Mouse (Mus musculus): Measurements from ENCODE around the gene Crybg3. TPM values are rescaled to one million over a fixed set of nuclear protein-coding genes. Genes with fewer than 3 reads are reported as not detected.

Crybg3 gene
- polyA plus RNA-seq, 1 experiment from 2014 or later = 6.3 TPM

DNA sequence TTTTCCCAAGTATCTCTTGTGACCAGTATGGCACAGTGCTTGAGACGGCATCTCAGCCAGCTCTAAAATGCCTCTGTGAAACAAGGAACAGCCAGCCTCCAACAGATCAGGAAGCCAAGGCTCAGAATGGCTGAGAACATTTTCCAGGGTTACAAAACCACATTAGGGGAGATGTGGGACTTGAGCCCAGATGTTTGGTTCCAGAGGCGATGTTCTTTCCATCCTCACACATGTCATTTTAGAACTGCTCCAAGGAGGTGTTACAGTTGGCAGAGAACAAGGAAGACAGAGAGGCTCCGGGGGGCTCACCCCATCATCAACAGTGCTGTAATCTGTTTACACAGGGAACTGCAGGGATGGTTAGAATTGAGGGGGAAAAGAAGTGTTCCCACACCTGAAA is 28.1 kb downstream of the Crybg3 start:
- DNase-seq (ENCODE audit: low spot score) (no peak), ATAC-seq (ENCODE audit: low FRiP score, low TSS enrichment) (no peak)
- WGBS = 48% methylated on average over 3 of the region's 3 CpGs
- Histone ChIP-seq H3K4me3 (ENCODE audit: low read depth, low read length) (no peak overlapping the region), H3K27me3 (ENCODE audit: control insufficient read depth, insufficient read depth, low read length) (no peaks in the 10 kb centered on the region), H3K36me3 (ENCODE audit: control insufficient read depth, insufficient read depth, low read length) (no peaks in the 10 kb centered on the region), H3K4me1 (replicated peaks; ENCODE audit: control insufficient read depth, insufficient read depth) (no peaks in the 10 kb centered on the region; the same call in 1 of the 2 replicates), H3K4me2 (replicated peaks; ENCODE audit: low read depth) (no peak overlapping the region), H3K9ac (ENCODE audit: low read length) (no peak overlapping the region), H3K9me3 (ENCODE audit: control insufficient read depth, low read length) (no peaks in the 10 kb centered on the region), H3K27ac (replicated peaks) (0 out of 2 replicates have a peak overlapping the region, but pooled peaks have one; percentile 20)
- no peak for TF ChIP-seq EP300 (optimal IDR thresholded peaks at IDR 0.05)
- no peak for TF ChIP-seq CTCF (IDR thresholded peaks at IDR 0.05; ENCODE audit: low read depth)

DNA sequence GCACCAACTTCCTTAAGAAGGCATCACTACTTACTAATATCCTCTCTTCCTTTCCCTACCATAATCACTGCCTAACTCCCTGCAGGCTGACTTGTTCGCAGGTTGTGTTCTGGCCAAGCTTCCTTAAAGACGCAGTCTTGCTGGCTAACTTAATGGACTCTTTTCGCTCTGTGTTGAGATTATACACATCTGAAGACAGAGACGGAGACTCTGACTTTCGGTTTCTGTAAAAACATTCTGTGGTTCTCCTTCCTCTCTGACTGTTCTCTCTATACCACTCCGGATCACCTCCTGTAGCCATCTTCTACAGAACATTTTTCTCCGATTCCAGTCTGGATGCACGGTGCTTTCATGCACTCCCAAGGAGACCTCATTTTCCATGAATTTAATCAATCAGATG is 30.0 kb downstream of the Crybg3 start:
- no peaks in the 10 kb centered on the region for H3K27me3 ChIP-seq (ENCODE audit: control insufficient read depth, insufficient read depth, low read length)
- no peak for ATAC-seq (ENCODE audit: low FRiP score, low TSS enrichment)
- peaks cover 3% of the 10 kb centered on the region; the same call in 1 of the 2 replicates for H3K4me1 ChIP-seq (replicated peaks; ENCODE audit: control insufficient read depth, insufficient read depth)
- no peak overlapping the region for H3K4me2 ChIP-seq (replicated peaks; ENCODE audit: low read depth)
- 87% methylated on average over 8 of the region's 8 CpGs for WGBS
- DNase-seq (ENCODE audit: low spot score) = no peak
- no peak overlapping the region for H3K4me3 ChIP-seq (ENCODE audit: low read depth, low read length)
- H3K27ac ChIP-seq (replicated peaks) = no peak overlapping the region
- H3K36me3 ChIP-seq (ENCODE audit: control insufficient read depth, insufficient read depth, low read length) = no peaks in the 10 kb centered on the region
- no peaks in the 10 kb centered on the region for H3K9me3 ChIP-seq (ENCODE audit: control insufficient read depth, low read length)
- no peak overlapping the region for H3K9ac ChIP-seq (ENCODE audit: low read length)
- no peak for TF ChIP-seq CTCF (IDR thresholded peaks at IDR 0.05; ENCODE audit: low read depth)
- TF ChIP-seq EP300 (optimal IDR thresholded peaks at IDR 0.05) = no peak

DNA sequence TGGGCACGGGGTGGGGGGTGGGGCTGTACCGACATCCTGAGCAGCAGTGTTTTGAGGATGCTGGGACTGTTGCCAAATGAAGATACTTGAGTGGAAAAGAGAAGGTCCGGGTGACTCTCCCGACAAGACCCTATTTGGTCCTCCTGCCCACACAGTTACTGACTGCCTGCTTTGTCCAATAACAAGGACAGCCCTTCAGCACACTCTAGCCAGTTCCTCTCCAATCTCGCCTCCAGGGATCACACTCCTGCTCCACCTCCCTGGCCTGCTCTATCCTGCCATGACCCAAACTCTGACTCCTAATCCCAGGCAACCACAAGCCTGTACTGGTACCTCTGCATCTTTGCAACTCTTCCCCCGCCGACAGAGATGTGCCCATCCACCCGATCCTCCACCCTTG is 30.9 kb downstream of the Crybg3 start:
- no peaks in the 10 kb centered on the region for H3K27me3 ChIP-seq (ENCODE audit: control insufficient read depth, insufficient read depth, low read length)
- 63% methylated on average over 8 of the region's 8 CpGs for WGBS
- H3K36me3 ChIP-seq (ENCODE audit: control insufficient read depth, insufficient read depth, low read length) = no peaks in the 10 kb centered on the region
- H3K9ac ChIP-seq (ENCODE audit: low read length) = no peak overlapping the region
- H3K27ac ChIP-seq (replicated peaks) = no peak overlapping the region
- ATAC-seq (ENCODE audit: low FRiP score, low TSS enrichment) (no peak), DNase-seq (ENCODE audit: low spot score) (no peak)
- H3K9me3 ChIP-seq (ENCODE audit: control insufficient read depth, low read length) = no peaks in the 10 kb centered on the region
- no peak overlapping the region for H3K4me2 ChIP-seq (replicated peaks; ENCODE audit: low read depth)
- H3K4me1 ChIP-seq (replicated peaks; ENCODE audit: control insufficient read depth, insufficient read depth) = peaks cover 3% of the 10 kb centered on the region; the same call in 1 of the 2 replicates
- TF ChIP-seq CTCF (IDR thresholded peaks at IDR 0.05; ENCODE audit: low read depth) = no peak
- no peak overlapping the region for H3K4me3 ChIP-seq (ENCODE audit: low read depth, low read length)

DNA sequence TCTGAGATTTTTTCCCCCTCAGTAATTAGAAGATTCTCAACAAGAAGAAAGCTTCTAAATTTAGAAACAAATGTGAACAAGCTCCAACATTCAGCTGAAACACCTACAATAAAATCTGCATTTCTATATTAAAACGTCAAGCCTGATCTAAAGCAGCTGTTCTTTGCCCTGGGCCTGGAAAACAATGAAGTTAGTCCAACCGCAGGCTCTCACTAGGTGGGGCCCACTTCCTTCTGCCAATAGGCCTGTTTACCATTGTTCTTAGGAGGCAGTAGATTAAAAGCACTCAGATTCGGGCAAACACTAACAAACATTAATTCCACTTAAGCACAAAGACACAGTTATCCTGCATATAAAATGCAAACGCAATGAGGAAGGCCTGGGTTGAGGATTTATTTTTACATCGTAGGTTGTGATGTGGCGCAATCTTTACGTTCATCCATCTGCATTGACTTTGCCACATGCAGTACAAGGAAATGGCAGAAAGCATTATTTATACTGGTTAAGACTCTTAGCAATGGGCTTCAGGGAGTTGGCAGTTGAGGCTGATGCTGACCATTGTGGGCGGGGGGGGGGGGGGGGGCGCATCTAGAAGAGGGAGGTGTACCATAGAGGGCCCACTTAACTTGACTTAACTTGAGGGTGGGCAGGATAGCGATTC is 32.9 kb downstream of the Crybg3 start:
- peak; percentile 81 for ATAC-seq (ENCODE audit: low FRiP score, low TSS enrichment)
- Histone ChIP-seq H3K9ac (ENCODE audit: low read length) (no peak overlapping the region), H3K27me3 (ENCODE audit: control insufficient read depth, insufficient read depth, low read length) (no peaks in the 10 kb centered on the region), H3K9me3 (ENCODE audit: control insufficient read depth, low read length) (no peaks in the 10 kb centered on the region), H3K36me3 (ENCODE audit: control insufficient read depth, insufficient read depth, low read length) (no peaks in the 10 kb centered on the region), H3K4me2 (replicated peaks; ENCODE audit: low read depth) (peak overlapping the region; percentile 11; the same call in 1 of the 2 replicates), H3K27ac (replicated peaks) (peak overlapping the region; percentile 65), H3K4me1 (replicated peaks; ENCODE audit: control insufficient read depth, insufficient read depth) (peaks cover 3% of the 10 kb centered on the region; the same call in 1 of the 2 replicates), H3K4me3 (ENCODE audit: low read depth, low read length) (no peak overlapping the region)
- no peak for TF ChIP-seq EP300 (optimal IDR thresholded peaks at IDR 0.05)
- TF ChIP-seq CTCF (IDR thresholded peaks at IDR 0.05; ENCODE audit: low read depth) = 0 out of 2 replicates have a peak, but pooled peaks have one; percentile 11
- peak; percentile 36 for DNase-seq (ENCODE audit: low spot score)
- WGBS = 28% methylated on average over 8 of the region's 10 CpGs

DNA sequence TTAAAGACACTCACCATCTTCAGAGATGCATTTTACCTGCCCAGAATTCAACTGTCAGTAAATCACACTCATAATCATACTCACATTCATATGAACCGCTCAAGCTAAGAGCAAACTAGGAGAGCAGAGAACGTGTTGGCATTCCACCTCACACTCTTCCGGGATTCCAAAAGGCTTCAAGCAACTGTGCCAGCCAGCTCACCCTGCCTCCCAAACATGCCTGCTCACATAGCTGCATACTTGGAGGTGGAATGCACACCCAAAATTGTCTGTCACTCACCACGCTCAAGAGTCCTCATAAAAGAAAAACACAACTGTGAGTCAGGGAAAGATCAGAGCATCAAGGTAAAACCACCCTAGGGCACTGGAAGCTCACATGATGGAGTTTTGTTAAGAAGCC is 34.3 kb downstream of the Crybg3 start:
- no peak overlapping the region for H3K4me2 ChIP-seq (replicated peaks; ENCODE audit: low read depth)
- WGBS = 59% methylated on average over 4 of the region's 4 CpGs
- H3K4me1 ChIP-seq (replicated peaks; ENCODE audit: control insufficient read depth, insufficient read depth) = peaks cover 3% of the 10 kb centered on the region; the same call in 1 of the 2 replicates
- ATAC-seq (ENCODE audit: low FRiP score, low TSS enrichment) (peak; percentile 42; the same call in 1 of the 2 replicates), DNase-seq (ENCODE audit: low spot score) (no peak)
- H3K27ac ChIP-seq (replicated peaks) = peak overlapping the region; percentile 2; the same call in 1 of the 2 replicates
- H3K36me3 ChIP-seq (ENCODE audit: control insufficient read depth, insufficient read depth, low read length) = no peaks in the 10 kb centered on the region
- TF ChIP-seq EP300 (optimal IDR thresholded peaks at IDR 0.05) (no peak), CTCF (IDR thresholded peaks at IDR 0.05; ENCODE audit: low read depth) (no peak)
- H3K9me3 ChIP-seq (ENCODE audit: control insufficient read depth, low read length) = no peaks in the 10 kb centered on the region
- no peak overlapping the region for H3K4me3 ChIP-seq (ENCODE audit: low read depth, low read length)
- no peak overlapping the region for H3K9ac ChIP-seq (ENCODE audit: low read length)
- no peaks in the 10 kb centered on the region for H3K27me3 ChIP-seq (ENCODE audit: control insufficient read depth, insufficient read depth, low read length)

DNA sequence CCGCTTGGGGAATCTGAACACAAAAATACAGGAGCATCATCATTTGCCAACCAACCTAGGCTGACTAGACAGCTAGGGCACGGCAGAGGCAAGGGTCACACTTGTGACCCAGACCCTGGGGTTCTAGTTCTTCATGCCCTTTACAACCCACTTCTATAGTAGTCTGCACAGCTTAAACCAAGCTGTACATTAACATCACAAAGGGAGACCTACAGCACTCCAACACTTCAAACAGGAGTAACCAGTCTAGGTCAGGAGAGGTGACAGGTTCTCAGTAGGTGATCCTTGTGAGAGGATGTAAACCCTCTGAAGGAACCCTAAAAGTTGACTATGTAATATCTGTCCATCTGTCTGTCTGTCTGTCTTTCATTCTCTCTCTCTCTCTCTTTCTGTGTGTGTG is 35.1 kb downstream of the Crybg3 start:
- ATAC-seq (ENCODE audit: low FRiP score, low TSS enrichment) = no peak
- 0 out of 2 replicates have a peak overlapping the region, but pooled peaks have one; percentile 2 for H3K27ac ChIP-seq (replicated peaks)
- 77% methylated on average over 2 of the region's 2 CpGs for WGBS

More for the DNA sequence above, 35.1 kb downstream of the Crybg3 start:
- no peak overlapping the region for H3K4me3 ChIP-seq (ENCODE audit: low read depth, low read length)
- H3K9ac ChIP-seq (ENCODE audit: low read length) = no peak overlapping the region
- no peaks in the 10 kb centered on the region for H3K27me3 ChIP-seq (ENCODE audit: control insufficient read depth, insufficient read depth, low read length)
- no peaks in the 10 kb centered on the region for H3K9me3 ChIP-seq (ENCODE audit: control insufficient read depth, low read length)
- no peak overlapping the region for H3K4me2 ChIP-seq (replicated peaks; ENCODE audit: low read depth)
- H3K36me3 ChIP-seq (ENCODE audit: control insufficient read depth, insufficient read depth, low read length) = no peaks in the 10 kb centered on the region
- DNase-seq (ENCODE audit: low spot score) = no peak
- TF ChIP-seq CTCF (IDR thresholded peaks at IDR 0.05; ENCODE audit: low read depth) (no peak), EP300 (optimal IDR thresholded peaks at IDR 0.05) (no peak)
- H3K4me1 ChIP-seq (replicated peaks; ENCODE audit: control insufficient read depth, insufficient read depth) = peaks cover 3% of the 10 kb centered on the region; the same call in 1 of the 2 replicates
